Mouse (Mus musculus) spleen, postnatal 10 days (tissue): ENCODE measurements around the gene Olfr1012.
"Not testable (repeated sequence)": the region's sequence is repeated elsewhere in the genome, so short reads cannot be mapped to it uniquely, and the experiment has no call there.

Experiments
- DNase-seq, 2 experiments: peaks; one replicate each; pipeline ENCODE4 v3.0.0; 2021 to 2022; ENCODE audit warnings: low spot score in 2 of 2

Olfr1012 gene

DNA sequence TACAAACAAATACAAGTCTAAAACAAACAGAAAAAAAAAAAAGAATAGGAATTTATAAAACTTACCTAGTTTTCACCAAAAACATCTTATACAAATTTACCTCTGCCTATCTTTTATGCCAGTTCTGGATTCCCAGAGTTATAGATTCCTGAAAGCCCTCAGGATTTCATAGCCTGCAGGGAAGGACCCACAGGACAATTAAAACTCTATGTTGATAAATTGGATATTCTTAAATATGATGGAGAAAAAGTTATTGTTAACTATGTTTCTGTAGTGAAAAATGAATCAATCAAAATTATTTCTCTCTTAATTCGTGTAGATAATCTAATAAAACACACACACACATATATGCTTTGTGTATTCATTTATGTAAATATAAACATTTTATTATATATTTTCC, at the start of gene Olfr1012:
Gene Olfr1012, minus strand, starts transcription at position 101 of the 400 bp plus-strand sequence.
- DNase-seq: no peak

DNA sequence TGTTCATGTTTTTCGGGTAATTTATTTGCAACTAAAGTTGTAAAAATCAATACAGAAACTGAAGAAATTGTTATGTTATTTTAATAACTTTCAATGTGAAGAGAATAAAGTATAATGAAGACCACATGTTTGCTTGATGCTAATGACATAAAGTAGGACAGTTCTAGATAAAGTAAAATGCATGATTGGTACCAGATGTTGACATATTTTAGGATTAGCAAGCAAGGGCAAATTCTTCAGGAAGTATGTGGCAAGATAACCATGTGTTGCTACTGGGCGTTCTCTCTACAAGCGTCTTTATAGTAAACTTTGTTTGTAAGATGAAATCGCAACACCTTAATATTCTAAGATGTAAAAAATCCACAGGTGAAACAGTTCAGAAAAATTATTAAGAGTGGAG, 41.9 kb upstream of the Olfr1012 start:
- no peak for DNase-seq

DNA sequence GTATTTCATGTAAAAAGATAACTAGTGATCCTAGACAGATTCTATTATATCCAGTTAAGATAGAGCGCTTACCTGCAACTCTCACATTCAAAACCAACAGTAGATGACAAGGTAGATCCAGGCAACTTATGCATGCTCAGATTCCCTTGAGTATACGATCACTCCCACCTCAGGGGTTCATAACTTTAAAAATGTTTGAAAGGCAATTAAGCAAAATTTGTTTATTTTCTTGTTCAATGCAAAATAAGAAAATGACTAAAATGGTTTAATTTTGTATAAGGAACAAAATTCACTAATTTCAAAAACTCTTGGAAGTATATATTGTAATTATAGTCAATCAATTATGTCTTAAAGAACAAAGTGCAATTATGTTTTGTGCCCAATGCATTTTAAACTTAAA, 39.9 kb upstream of the Olfr1012 start, which contains the start of gene Olfr1016:
Gene Olfr1016, minus strand, starts transcription at position 101 of the 400 bp plus-strand sequence.
- no peak for DNase-seq

DNA sequence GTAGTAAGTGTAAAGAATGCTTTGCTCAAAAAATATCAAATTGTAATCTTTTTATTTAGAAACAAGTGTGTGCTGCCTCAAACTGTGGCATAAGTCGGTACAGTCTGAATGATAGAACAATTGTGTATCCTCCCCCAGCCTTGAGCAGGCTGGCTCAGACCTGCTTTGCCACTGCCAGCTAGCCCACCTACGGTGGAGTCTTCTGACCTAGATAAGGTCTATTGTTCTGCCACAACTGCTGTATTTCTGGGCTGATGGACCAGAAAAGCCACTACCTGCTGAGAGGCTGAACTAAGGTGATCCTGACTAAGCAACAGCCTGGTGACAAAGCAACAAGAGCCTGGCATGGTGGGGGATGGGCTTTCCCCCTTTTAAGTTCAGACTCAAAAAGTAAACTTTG, 29.8 kb upstream of the Olfr1012 start:
- DNase-seq: no peak

DNA sequence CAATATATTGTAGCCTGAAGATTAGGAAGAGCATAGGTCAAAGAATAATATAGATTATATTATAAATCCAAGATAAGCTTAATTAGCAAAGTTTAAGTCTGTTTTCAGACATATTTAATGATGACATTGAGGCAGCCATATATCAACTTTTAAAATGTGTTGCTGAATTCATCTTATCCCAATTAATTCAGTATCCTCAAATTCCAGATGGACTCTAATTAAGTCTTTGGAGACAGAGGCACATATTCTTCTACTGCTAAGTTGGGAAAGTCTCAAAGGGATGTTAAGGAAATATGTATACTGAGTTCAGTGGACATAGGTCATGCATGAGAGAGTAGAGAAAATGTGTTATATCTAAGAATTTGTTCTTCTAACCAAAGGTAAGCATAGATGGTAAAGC, 19.2 kb upstream of the Olfr1012 start, which contains the start of gene Olfr1015:
Gene Olfr1015, plus strand, starts transcription at position 301 of the 400 bp plus-strand sequence.
- DNase-seq: no peak

DNA sequence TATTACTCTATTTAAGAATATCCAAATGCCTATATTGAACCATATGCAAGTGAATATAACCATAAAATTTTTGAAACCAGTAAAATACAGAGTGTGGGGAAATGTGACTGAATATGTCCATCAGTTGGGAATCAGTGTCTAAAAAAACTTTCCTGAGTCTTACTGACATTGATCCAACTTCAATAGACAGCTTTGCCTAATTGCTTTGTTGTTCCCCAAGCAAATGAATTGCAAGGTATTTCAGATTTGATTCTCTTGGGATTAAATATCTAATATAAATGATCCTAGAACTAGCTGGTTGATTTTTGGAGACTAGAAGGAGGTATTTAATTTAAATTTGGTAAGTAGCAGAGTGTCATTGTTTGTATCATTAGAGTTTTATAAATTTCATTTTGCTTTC, 9.8 kb upstream of the Olfr1012 start, which contains the start of gene Olfr1014:
Gene Olfr1014, plus strand, starts transcription at position 301 of the 400 bp plus-strand sequence.
- DNase-seq: no peak

DNA sequence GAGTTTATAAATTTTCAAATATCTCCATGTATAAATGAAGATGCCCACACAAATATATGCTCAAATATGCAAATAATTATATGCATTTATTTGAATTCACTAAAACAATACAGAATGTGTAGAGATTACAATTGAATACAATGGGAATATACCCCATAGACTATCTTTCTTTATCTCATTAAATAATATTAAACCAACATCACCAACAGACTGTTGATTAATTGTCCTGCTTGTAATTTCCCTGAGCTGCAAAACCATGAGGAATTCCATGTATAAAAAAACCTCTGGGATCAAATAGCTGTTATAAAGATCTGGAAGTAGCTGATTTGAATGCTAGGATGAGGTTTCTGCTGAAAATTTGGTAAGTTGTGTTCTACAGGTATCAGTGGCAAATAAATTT, 4.2 kb upstream of the Olfr1012 start, which contains the start of gene Olfr1013:
Gene Olfr1013, plus strand, starts transcription at position 301 of the 400 bp plus-strand sequence.
- DNase-seq: no peak

DNA sequence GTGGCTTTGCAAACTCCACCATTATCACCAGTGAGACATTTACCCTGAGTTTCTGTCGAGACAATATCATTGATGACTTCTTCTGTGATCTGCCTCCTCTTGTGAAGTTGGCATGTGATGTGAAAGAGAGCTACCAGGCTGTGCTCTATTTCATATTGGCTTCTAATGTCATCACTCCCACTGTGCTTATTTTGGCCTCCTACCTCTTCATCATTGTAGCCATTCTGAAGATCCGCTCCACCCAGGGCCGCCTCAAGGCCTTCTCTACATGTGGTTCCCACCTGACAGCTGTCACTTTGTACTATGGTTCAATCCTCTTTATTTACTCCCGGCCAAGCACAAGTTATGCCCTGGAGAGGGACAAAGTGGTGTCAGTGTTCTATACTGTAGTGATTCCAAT, 8.7 kb downstream of the Olfr1012 start:
- no peak for DNase-seq

DNA sequence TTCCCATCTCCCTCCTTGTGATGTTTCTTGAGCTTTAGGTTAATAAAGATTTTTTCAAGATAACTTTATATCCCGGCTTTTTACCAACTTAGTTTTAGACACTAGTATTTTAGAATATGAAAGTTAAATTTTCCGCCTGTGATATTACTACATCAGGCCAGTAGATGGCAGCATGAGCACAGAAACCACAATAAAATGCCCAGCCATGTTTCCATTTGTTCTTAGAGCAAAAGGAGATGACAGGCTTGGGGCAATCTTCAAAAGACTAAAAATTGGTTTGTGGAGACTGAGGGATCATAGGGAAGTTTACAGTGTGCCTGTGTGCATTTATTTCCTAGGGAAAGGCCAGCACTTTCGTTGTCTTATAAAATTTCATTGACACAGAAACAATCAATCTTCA, 36.8 kb downstream of the Olfr1012 start:
- no peak for DNase-seq

DNA sequence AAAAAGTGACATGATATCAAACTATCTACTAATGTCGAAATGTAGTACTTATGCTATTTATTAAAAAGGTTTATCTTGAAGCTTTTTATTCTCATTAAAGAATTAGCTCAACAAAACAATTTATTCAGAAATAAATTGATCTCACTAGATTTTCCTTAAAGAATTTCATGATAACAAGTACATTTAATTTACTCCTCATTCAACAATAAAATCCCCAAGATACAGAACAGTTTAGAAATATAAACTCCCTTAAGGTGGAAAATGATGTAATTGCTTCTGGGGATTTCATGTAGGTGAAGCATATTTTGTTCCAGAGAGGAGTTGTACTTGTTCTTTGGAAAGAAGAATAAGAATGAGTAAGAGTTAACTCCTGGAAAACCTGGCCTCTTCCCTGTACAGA, 47.4 kb downstream of the Olfr1012 start, which contains the start of gene Olfr1009:
Gene Olfr1009, plus strand, starts transcription at position 301 of the 400 bp plus-strand sequence.
- no peak for DNase-seq

DNA sequence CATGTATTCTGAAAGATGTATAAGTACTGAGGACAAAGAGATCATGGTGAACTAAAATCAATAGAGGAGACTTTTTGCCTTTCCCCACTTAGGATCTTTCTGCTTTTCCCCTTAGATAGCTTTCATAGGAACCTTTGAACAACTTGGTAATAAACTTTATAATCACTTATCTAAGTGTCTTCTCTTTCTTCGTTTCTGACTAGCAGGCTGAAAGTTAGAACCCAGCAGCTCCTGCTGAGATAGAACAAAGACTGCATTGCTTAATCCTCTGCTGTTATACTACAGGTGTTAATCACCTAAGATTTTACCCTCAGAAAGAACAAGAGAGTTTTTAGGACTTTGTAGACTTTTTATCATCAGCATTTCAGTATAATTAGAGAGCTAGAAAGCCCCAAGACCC, 51.4 kb downstream of the Olfr1012 start:
- no peak for DNase-seq

DNA sequence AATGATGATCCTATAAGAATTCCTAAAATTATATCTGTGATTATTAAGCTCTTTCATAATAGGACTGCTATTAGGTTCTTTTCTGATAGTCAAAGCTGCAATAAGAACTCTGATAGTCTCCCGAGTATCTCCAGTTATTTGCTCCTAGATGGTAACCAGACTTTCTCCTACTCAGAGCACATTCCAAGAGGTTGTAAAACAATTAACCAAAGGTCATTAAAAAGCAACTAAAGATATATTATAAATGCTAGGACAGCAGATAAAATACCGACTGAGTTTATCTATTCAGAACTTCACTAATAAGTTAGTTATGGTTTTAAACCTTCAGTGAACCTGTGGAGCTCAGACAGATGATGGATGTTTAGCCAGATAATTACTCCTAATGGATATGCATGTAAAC, 51.9 kb downstream of the Olfr1012 start:
- DNase-seq: not testable (repeated sequence)
